Mouse (Mus musculus): ENCODE data around the gene Gdpd5. TPM values are rescaled to one million over a fixed set of nuclear protein-coding genes. Genes with fewer than 3 reads are reported as not detected.
A peak's percentile ranks its signal among the peaks of the same experiment; 100 is the strongest.

Gene Gdpd5
- total and polyA plus RNA-seq, 2 experiments from 2014 or later = 28.9 to 35.9 TPM

GRCm38 (mm10) chr7:99419311-99419710 lies 38.1 kb downstream of the Gdpd5 start:
- no peak for DNase-seq (ENCODE audit: low spot score)
- Histone ChIP-seq H3K9ac (replicated peaks; ENCODE audit: low read depth, low read length) (no peak overlapping the region), H3K4me2 (ENCODE audit: low read depth, low read length) (no peak overlapping the region), H3K27ac (ENCODE audit: low read depth) (no peak overlapping the region), H3K4me1 (ENCODE audit: control insufficient read depth, insufficient read depth) (no peaks in the 10 kb centered on the region), H3K9me3 (replicated peaks; ENCODE audit: control insufficient read depth, low read length) (no peaks in the 10 kb centered on the region), H3K36me3 (replicated peaks; ENCODE audit: control insufficient read depth, insufficient read depth, low read length) (peaks cover 15% of the 10 kb centered on the region), H3K27me3 (ENCODE audit: control insufficient read depth, insufficient read depth, low read length) (no peaks in the 10 kb centered on the region), H3K4me3 (ENCODE audit: low read depth, low read length) (no peak overlapping the region)
- 55% methylated on average over 3 of the region's 3 CpGs for WGBS
- no peak for ATAC-seq (ENCODE audit: insufficient read depth, low read depth)
- TF ChIP-seq CTCF (IDR thresholded peaks at IDR 0.05; ENCODE audit: low read depth) = no peak
- no peak for TF ChIP-seq EP300 (IDR thresholded peaks at IDR 0.05; ENCODE audit: low read depth)

- WGBS = 84% methylated on average over 6 of the region's 6 CpGs
- H3K4me1 ChIP-seq (ENCODE audit: control insufficient read depth, insufficient read depth) = 0 out of 2 replicates have a peak, but pooled peaks cover 4% of the 10 kb centered on the region
- H3K4me3 ChIP-seq (ENCODE audit: low read depth, low read length) = no peak overlapping the region
- H3K27ac ChIP-seq (ENCODE audit: low read depth) = no peak overlapping the region
- ATAC-seq (ENCODE audit: insufficient read depth, low read depth) (no peak), DNase-seq (ENCODE audit: low spot score) (no peak)
- no peaks in the 10 kb centered on the region for H3K9me3 ChIP-seq (replicated peaks; ENCODE audit: control insufficient read depth, low read length)
- TF ChIP-seq CTCF (IDR thresholded peaks at IDR 0.05; ENCODE audit: low read depth) (no peak), EP300 (IDR thresholded peaks at IDR 0.05; ENCODE audit: low read depth) (no peak)
- no peak overlapping the region for H3K9ac ChIP-seq (replicated peaks; ENCODE audit: low read depth, low read length)
- H3K4me2 ChIP-seq (ENCODE audit: low read depth, low read length) = no peak overlapping the region
- H3K36me3 ChIP-seq (replicated peaks; ENCODE audit: control insufficient read depth, insufficient read depth, low read length) = peaks cover 10% of the 10 kb centered on the region; the same call in 1 of the 2 replicates
- no peaks in the 10 kb centered on the region for H3K27me3 ChIP-seq (ENCODE audit: control insufficient read depth, insufficient read depth, low read length)
Measured at GRCm38 (mm10) chr7:99421006-99421405, 39.8 kb downstream of the Gdpd5 start.

GRCm38 (mm10) chr7:99424538-99425155 lies 43.4 kb downstream of the Gdpd5 start:
- H3K4me3 ChIP-seq (ENCODE audit: low read depth, low read length) = no peak overlapping the region
- peaks cover 33% of the 10 kb centered on the region; the same call in 1 of the 2 replicates for H3K36me3 ChIP-seq (replicated peaks; ENCODE audit: control insufficient read depth, insufficient read depth, low read length)
- H3K9me3 ChIP-seq (replicated peaks; ENCODE audit: control insufficient read depth, low read length) = no peaks in the 10 kb centered on the region
- TF ChIP-seq EP300 (IDR thresholded peaks at IDR 0.05; ENCODE audit: low read depth) (no peak), CTCF (IDR thresholded peaks at IDR 0.05; ENCODE audit: low read depth) (no peak)
- H3K4me1 ChIP-seq (ENCODE audit: control insufficient read depth, insufficient read depth) = 0 out of 2 replicates have a peak, but pooled peaks cover 6% of the 10 kb centered on the region
- ATAC-seq (ENCODE audit: insufficient read depth, low read depth) (0 out of 2 replicates have a peak, but pooled peaks have one; percentile 18), DNase-seq (ENCODE audit: low spot score) (no peak)
- H3K27ac ChIP-seq (ENCODE audit: low read depth) = no peak overlapping the region
- H3K9ac ChIP-seq (replicated peaks; ENCODE audit: low read depth, low read length) = no peak overlapping the region
- H3K4me2 ChIP-seq (ENCODE audit: low read depth, low read length) = no peak overlapping the region
- no peaks in the 10 kb centered on the region for H3K27me3 ChIP-seq (ENCODE audit: control insufficient read depth, insufficient read depth, low read length)
- 36% methylated on average over 8 of the region's 8 CpGs for WGBS

GRCm38 (mm10) chr7:99425706-99426105 lies 44.5 kb downstream of the Gdpd5 start:
- 87% methylated on average over 4 of the region's 4 CpGs for WGBS
- H3K27ac ChIP-seq (ENCODE audit: low read depth) = no peak overlapping the region
- H3K36me3 ChIP-seq (replicated peaks; ENCODE audit: control insufficient read depth, insufficient read depth, low read length) = peaks cover 27% of the 10 kb centered on the region; the same call in 1 of the 2 replicates
- TF ChIP-seq EP300 (IDR thresholded peaks at IDR 0.05; ENCODE audit: low read depth) (no peak), CTCF (IDR thresholded peaks at IDR 0.05; ENCODE audit: low read depth) (no peak)
- H3K4me1 ChIP-seq (ENCODE audit: control insufficient read depth, insufficient read depth) = 0 out of 2 replicates have a peak, but pooled peaks cover 12% of the 10 kb centered on the region
- no peak for ATAC-seq (ENCODE audit: insufficient read depth, low read depth)
- no peak overlapping the region for H3K4me3 ChIP-seq (ENCODE audit: low read depth, low read length)
- no peak overlapping the region for H3K9ac ChIP-seq (replicated peaks; ENCODE audit: low read depth, low read length)
- no peak for DNase-seq (ENCODE audit: low spot score)
- no peaks in the 10 kb centered on the region for H3K27me3 ChIP-seq (ENCODE audit: control insufficient read depth, insufficient read depth, low read length)
- no peaks in the 10 kb centered on the region for H3K9me3 ChIP-seq (replicated peaks; ENCODE audit: control insufficient read depth, low read length)
- no peak overlapping the region for H3K4me2 ChIP-seq (ENCODE audit: low read depth, low read length)

GRCm38 (mm10) chr7:99427031-99427430 lies 45.8 kb downstream of the Gdpd5 start:
- no peak overlapping the region for H3K27ac ChIP-seq (ENCODE audit: low read depth)
- WGBS = 86% methylated on average over 10 of the region's 10 CpGs
- 0 out of 2 replicates have a peak overlapping the region, but pooled peaks have one; percentile 19 for H3K9ac ChIP-seq (replicated peaks; ENCODE audit: low read depth, low read length)
- H3K4me1 ChIP-seq (ENCODE audit: control insufficient read depth, insufficient read depth) = peaks cover 15% of the 10 kb centered on the region; the same call in 1 of the 2 replicates
- H3K4me2 ChIP-seq (ENCODE audit: low read depth, low read length) = no peak overlapping the region
- DNase-seq (ENCODE audit: low spot score) (no peak), ATAC-seq (ENCODE audit: insufficient read depth, low read depth) (no peak)
- H3K9me3 ChIP-seq (replicated peaks; ENCODE audit: control insufficient read depth, low read length) = no peaks in the 10 kb centered on the region
- H3K4me3 ChIP-seq (ENCODE audit: low read depth, low read length) = no peak overlapping the region
- no peaks in the 10 kb centered on the region for H3K27me3 ChIP-seq (ENCODE audit: control insufficient read depth, insufficient read depth, low read length)
- peaks cover 27% of the 10 kb centered on the region; the same call in 1 of the 2 replicates for H3K36me3 ChIP-seq (replicated peaks; ENCODE audit: control insufficient read depth, insufficient read depth, low read length)
- no peak for TF ChIP-seq CTCF (IDR thresholded peaks at IDR 0.05; ENCODE audit: low read depth)
- no peak for TF ChIP-seq EP300 (IDR thresholded peaks at IDR 0.05; ENCODE audit: low read depth)
